Mouse (Mus musculus) cerebral cortex, adult 2 months (tissue): ENCODE measurements around the gene Scrn1.

Experiments used
- WGBS: fragments of 180-500 bp; shearing (Covaris S2); methylation state at CpG from one replicate; pipeline ENCODE4 v1.1.7; 2018; 5-methylcytosine and 5-hydroxymethylcytosine counted together

The Scrn1 gene

DNA sequence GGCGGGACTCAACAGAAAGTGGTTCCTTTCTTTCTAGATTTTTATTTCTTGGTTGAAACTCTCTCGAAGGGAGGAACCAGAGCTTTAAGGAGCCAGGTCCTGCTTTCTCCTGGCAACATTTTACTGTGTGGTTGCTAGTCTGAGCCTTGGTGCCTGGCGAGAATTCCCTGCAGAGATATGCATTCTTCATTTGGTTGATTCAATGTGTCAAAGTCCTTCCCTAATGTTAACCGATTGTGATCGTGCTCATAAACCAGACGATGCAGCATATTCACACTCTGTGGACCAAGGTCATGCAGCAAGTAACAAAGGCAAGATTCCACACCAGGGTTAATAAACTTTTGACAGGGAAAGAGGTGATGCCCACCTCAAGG is 244 bp upstream of the Scrn1 start:
- WGBS: 5% methylated on average over 6 of the region's 6 CpGs

- 19% methylated on average over 3 of the region's 3 CpGs for WGBS
These were observed 1.3 kb downstream of the Scrn1 start for GRCm38 (mm10) chr6:54565012-54565411.

DNA sequence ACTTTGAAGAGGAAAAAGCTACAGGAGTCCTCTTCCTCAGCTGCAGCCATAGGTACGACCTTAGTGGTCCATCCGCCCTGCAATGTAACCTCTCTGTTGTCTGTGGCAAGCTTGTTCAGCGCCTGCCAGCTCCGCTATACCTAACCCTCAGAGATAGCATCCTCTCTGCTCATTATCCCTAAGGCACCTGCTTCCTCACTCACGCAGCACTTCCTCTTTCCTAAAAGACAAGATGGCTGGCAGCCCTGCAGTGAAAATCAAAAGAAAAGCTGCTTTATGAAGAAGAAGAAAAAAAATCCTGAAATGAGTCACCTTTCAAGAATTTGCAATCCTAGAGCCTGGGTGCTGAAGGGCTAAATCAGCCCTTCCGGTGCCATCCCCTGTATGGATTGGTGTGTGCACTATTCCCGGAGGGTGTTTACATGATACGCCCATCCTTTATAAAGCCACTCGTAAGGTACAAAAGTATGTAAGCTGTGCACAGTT is 1.7 kb downstream of the Scrn1 start:
- 21% methylated on average over 9 of the region's 9 CpGs for WGBS

DNA sequence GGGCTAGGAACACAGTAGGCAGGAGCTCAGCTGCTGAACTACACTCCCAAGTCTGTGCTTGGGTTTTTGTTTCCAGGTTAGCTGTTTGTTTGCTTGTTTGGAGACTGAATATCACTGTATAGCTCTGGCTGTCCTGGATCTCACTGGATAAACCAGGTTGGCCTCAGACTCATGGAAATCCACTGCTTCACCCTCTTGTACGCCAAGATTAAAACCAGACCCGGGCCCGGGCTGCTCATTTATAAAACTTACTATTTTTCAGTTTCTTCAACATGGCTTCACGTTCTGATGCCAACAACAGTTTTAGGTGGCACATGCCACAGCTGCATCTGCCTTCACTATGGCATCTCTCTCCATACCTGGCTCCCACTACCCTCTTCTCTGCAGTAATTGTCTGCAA is 2.7 kb downstream of the Scrn1 start:
- 37% methylated on average over 4 of the region's 4 CpGs for WGBS

DNA sequence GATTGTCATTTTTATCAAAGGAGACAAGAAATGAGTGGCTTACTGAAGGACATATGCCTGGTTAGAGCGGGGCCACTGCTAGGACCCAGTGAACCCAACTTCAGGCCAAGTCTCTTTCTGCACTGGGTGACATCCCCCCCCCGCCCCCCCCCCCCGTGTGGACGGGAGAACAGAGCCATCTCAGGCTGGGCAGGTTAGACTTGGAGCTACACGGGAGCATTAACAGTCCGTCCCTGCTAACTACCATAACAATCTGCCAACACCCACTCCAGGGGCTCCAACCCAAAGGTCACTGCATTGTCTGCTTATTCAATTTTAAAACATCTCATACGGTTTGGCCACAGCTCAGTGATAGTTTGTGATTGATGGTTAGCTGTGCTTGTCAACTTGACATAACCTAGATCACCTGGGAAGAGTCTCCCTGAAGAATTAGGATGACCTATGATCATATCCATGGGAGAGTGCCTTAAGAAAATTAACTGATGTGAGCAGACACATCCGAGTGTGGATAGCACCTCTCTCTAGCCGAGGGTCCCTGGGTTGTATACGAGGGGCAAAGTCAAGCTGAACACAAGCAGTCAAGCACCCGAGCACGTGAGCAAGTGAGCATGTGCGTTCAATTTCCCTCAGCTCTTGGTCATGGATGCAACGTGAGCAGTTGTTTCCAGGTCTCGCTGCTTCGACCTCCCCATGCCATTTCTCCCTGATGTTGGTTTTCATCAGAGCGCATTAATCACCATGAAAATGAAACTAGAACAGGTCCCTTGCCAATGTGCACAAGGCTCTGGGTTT is 4.1 kb downstream of the Scrn1 start:
- 58% methylated on average over 17 of the region's 17 CpGs for WGBS

DNA sequence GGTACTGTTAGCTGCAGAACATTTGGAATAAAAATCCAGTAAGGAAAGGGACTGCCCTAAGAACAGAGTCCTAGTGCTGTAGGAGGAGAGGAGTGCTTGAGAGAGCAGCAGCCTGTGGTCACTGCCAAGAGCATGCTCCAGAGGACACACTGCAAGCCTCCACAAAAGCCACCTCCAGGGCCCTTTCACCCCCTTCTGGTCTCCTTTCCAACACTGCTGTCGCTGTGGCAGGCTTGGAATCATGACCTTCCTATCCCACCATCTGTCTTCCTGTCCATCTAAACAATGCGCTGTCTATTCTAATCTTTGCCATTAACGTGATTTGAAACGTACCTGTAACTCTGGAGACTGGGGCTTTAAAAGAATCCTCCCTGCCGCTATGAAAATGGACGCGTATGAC is 7.8 kb downstream of the Scrn1 start:
- 68% methylated on average over 7 of the region's 7 CpGs for WGBS

- WGBS: 93% methylated on average over 7 of the region's 7 CpGs
These were observed 8.6 kb downstream of the Scrn1 start for GRCm38 (mm10) chr6:54557671-54558070.

- WGBS: 85% methylated on average over 1 of the region's 1 CpGs
These were observed 10.5 kb downstream of the Scrn1 start for GRCm38 (mm10) chr6:54555816-54556215.

- 49% methylated on average over 8 of the region's 8 CpGs for WGBS
These were observed 11.8 kb downstream of the Scrn1 start for GRCm38 (mm10) chr6:54554341-54555110.

DNA sequence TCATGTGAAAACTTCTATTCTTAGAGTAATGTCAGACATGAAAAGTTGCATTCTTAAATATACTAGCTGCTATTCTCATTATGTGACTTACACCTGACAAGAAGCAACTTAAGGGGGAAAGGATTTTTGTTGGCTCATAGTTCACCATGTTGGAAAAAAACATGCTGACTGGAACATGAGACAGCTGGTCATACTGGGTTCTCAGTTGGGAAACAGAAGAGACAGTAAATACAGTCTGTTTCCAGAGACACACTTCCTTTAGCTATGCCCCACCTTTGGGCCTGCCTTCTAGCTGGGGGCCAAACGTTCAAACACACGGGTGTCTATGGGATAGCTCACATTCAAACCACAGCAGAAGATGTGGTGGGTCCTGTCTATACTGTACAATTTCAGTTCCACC is 12.7 kb downstream of the Scrn1 start:
- WGBS: 37% methylated on average over 2 of the region's 2 CpGs

DNA sequence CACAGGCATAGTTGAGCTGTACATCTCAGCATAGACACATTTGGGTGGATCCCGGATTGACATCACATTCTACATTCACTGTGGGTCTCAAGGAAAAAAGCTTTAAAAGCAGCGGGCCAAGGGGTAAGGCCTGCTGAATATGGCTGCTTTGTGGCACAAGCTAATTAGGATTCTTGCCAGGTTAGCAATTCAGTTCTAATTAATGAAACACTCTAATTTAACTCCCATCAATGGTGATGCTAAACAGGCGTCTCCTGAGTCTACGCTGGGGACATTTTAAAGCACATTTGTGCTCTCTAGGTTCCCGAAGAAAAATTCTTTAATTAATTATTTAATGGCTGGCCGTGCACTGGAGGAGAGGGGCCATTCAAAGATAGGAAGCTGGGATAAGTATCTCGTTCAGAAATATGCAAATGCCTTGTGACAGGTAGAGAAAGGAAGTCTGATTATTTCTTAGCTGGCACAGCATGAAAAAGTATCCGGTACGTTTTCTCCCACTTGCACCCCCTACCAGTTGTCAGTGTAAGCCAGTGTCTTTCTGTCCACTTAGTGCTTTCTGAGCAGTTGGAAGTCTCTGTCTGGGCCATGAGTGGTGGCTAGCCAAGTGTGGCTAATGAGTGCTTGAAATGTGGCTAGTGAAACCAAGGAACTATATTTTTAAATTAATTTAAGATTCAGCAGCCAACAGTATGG is 13.4 kb downstream of the Scrn1 start:
- WGBS: 52% methylated on average over 9 of the region's 9 CpGs

- WGBS: 68% methylated on average over 7 of the region's 7 CpGs
These were observed 15.4 kb downstream of the Scrn1 start for GRCm38 (mm10) chr6:54550801-54551323.

- 67% methylated on average over 4 of the region's 4 CpGs for WGBS
These were observed 17.0 kb downstream of the Scrn1 start for GRCm38 (mm10) chr6:54549311-54549710.

DNA sequence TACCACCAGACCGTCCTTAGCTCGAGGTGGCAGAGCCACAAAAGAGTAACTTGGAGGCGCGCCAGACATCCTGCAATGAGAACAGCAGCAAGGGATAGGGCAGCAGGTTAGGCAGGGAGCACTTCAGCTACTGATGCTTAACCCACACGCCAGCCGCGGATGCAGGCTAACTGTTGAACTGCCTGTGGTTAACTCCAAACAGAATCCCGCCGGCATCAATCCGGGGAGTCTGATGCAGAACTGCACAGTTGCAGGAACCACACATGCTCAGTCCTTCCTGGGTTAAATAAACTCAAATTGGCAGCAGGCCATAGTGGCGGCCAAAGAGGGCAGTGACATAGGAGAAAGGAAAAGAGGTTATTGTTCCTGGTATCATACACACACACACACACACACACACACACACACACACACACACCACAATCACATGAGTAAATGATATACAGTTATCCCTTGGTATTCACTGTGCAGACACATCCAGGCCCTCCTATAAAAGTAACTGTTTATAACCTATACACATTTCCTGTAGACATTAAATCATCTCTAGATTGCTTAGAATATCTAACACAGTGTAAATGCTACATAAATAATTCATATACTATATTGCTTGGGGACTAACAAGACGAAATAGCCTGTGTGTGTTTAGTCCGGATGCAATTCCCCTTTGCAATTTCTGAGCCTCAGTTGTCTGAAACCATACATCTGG is 17.8 kb downstream of the Scrn1 start:
- WGBS: 40% methylated on average over 13 of the region's 13 CpGs

GRCm38 (mm10) chr6:54543646-54544045 is 22.6 kb downstream of the Scrn1 start:
- WGBS: 86% methylated on average over 2 of the region's 2 CpGs

DNA sequence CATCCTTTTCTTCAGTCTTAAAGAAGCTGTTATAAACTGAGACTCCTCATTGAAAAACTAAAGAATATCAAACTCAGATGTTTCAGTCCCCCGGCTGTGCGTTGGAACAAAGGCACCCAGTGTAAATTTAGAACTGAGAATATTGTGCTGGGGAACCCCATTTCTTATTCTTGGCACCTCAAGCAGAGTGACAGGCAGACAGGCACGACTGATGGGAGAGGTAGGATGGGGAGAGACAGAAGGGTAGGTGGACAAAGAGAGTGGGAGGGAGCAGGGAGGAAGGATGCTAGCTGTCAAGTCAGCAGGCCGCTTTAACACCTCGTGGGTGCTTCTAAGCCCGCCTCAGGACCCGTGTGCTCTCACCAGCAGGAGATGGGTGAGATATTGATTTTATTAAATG is 23.5 kb downstream of the Scrn1 start:
- 44% methylated on average over 7 of the region's 7 CpGs for WGBS

DNA sequence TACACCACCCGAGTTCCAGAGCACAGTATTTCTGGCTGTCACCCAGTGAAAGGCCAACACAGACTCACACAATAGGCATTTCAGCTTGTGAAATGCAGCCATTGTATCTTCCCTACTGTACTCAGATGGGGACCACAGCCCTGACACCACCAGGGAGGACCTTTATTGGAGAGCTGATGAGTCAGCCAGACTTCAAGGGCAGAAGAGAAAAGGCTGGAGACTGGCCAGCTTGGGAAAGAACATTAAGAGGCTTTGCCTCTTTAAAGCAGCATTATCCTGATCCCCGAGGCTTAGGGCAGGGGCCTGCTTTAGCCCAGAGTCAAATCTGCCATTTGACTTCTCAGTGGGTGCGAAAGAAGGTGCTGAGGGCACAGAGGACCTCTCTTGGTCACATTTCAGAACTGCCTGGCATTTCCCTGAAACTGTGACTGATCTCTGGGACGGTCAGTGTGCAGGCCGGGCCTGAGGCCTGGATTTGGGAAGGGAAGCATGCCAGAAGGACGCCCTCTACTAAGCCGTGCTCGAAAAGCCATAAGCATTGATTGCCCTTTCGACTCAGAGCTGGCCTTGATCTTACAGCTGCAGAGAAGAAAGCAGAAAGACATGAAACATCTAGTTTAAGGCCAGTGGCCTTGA is 25.9 kb downstream of the Scrn1 start:
- 61% methylated on average over 9 of the region's 9 CpGs for WGBS

GRCm38 (mm10) chr6:54539396-54539795 is 26.9 kb downstream of the Scrn1 start:
- WGBS: 75% methylated on average over 7 of the region's 7 CpGs

GRCm38 (mm10) chr6:54538773-54539173 is 27.5 kb downstream of the Scrn1 start:
- 18% methylated on average over 3 of the region's 3 CpGs for WGBS

GRCm38 (mm10) chr6:54537053-54537452 is 29.2 kb downstream of the Scrn1 start:
- 80% methylated on average over 7 of the region's 7 CpGs for WGBS

- WGBS: 81% methylated on average over 4 of the region's 4 CpGs
These were observed 30.8 kb downstream of the Scrn1 start for GRCm38 (mm10) chr6:54535485-54535884.
